Mouse (Mus musculus): ENCODE results near the gene Dnajc6. TPM values are rescaled to one million over a fixed set of nuclear protein-coding genes. Genes with fewer than 3 reads are reported as not detected.

Gene Dnajc6
- polyA plus RNA-seq (2016; fragmentation: Nextera tagmentation; extraction: Ambion mirVana): 1.2 and 3.0 TPM in 2 replicates

DNA sequence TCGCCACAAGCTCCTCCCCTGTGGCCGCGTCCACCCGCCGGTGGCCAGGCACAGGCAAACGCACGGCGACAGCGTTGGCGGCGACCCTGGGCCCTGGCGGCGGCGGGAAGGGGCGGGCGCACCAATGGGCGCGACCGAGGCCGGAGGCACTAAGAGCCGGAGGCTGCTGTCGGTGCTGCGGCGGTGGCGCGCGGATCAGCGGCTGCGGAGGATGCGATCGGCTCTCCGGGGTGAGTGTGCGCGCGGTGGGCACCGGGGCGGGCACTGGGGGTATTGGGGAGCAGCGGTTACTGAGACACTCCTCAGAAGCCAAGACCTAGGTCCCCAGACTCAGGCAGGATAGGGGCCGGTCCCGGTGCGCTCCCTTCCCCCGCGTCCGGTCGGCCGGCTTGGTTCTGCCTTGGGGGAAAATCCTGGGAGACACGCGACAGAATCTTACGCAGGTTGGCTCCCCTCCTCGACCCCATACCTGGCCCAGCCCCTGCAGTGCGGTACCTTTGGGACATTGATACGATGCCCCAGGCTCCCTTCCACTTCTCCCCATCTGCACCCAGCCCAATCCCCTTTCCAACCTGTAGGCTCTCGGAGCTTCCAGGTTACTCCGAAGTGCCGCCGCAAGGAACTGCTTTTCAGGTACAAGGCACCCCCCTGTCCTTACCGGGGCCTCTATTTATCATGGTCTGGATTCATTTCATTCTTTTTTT lies at the start of gene Dnajc6:
TSS of gene Dnajc6 (plus strand) at position 115 of the 704 bp plus-strand sequence.
- DNase-seq (ENCODE audit: low spot score): peak; percentile 67
- H3K36me3 ChIP-seq: no peaks in the 10 kb centered on the region
- peaks cover 27% of the 10 kb centered on the region for H3K4me1 ChIP-seq
- peak within 1 kb of the TSS; percentile 70 for H3K27ac ChIP-seq (replicated peaks)
- H3K4me3 ChIP-seq: peak within 1 kb of the TSS; percentile 69
- H3K27me3 ChIP-seq (ENCODE audit: low read depth, poor library complexity, severe bottlenecking): peaks cover 71% of the 10 kb centered on the region
- WGBS: under 1% methylated on average over 53 of the region's 57 CpGs
- H3K9me3 ChIP-seq (replicated peaks): no peaks in the 10 kb centered on the region

DNA sequence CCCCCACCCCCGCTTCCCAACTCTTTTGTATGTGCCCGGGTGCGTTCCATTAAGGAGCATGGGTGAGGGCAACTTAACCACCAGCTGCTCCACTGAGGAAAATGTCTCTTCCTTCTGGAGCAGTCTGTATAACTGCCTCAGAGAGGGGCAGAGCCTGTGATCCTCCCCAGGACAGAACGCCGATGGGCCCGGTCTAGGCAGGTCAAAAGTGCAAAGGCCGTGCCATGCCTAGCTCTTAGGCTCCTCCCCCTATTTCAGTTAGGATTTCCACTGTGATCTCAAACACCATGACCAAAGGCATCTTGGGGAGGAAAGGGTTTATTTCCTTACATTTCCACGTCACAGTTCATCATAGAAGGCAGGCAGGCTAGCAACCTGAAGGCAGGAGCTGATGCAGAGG lies 47.7 kb upstream of the Dnajc6 start:
- no peak overlapping the region for H3K4me3 ChIP-seq
- no peaks in the 10 kb centered on the region for H3K9me3 ChIP-seq (replicated peaks)
- H3K27ac ChIP-seq (replicated peaks): no peak overlapping the region
- no peak for DNase-seq (ENCODE audit: low spot score)
- WGBS: 89% methylated on average over 8 of the region's 8 CpGs
- H3K27me3 ChIP-seq (ENCODE audit: low read depth, poor library complexity, severe bottlenecking): no peaks in the 10 kb centered on the region
- peaks cover 54% of the 10 kb centered on the region for H3K36me3 ChIP-seq
- no peaks in the 10 kb centered on the region for H3K4me1 ChIP-seq

DNA sequence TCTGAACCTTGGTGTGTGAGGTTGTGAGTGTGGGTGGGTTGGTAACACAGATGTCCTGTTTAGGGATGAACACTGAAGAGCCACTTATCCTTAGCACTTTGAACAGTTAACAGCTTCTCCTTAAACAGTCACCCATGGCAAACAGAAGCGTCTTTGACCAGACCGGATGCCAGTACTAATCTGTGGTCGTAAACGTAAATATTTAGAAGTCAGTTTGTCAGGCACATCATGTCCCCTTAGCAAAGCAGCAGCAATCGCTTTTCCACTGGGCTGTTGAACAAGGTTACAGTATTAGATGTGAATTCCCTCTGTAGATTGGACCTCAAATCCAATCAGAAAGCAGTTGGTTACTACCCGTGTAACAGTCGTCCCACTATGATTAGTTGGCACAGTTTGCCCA lies 47.1 kb upstream of the Dnajc6 start:
- H3K9me3 ChIP-seq (replicated peaks): no peaks in the 10 kb centered on the region
- no peak overlapping the region for H3K4me3 ChIP-seq
- no peaks in the 10 kb centered on the region for H3K4me1 ChIP-seq
- H3K27ac ChIP-seq (replicated peaks): no peak overlapping the region
- H3K27me3 ChIP-seq (ENCODE audit: low read depth, poor library complexity, severe bottlenecking): no peaks in the 10 kb centered on the region
- H3K36me3 ChIP-seq: peaks cover 54% of the 10 kb centered on the region
- DNase-seq (ENCODE audit: low spot score): no peak
- 95% methylated on average over 7 of the region's 7 CpGs for WGBS

DNA sequence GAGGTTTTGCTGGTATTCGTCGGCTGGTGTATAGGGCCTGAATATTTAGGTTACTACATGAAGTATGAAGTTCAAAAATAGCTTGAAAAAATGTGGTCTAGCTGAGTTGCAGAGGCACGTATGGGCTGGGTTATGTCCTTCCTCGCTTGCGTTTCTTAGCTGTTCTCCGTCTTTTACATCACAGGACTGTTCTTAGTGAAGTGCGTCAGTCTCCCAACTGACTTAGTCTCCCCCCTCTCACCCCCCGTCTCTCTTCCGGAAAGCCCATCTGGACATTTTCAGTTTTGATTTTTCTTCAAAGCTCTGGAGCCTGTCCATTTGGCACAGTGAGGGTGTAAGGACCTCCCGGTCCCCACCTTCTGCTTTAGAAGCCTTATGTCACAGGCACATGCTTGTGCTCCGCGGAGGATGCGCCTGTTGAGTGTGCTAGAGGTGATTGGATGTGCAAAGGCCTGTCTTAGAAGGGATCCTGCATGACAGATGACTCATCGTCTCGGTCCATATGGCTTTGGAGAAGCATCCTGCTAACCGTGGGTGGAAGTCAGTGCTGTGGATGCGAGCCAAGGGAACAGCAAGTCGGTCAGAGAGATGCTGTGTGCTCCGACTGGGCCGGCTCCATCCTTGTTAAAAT lies 46.2 kb upstream of the Dnajc6 start:
- H3K9me3 ChIP-seq (replicated peaks): no peaks in the 10 kb centered on the region
- no peak for DNase-seq (ENCODE audit: low spot score)
- H3K4me3 ChIP-seq: no peak overlapping the region
- no peaks in the 10 kb centered on the region for H3K27me3 ChIP-seq (ENCODE audit: low read depth, poor library complexity, severe bottlenecking)
- 94% methylated on average over 20 of the region's 20 CpGs for WGBS
- no peaks in the 10 kb centered on the region for H3K4me1 ChIP-seq
- H3K27ac ChIP-seq (replicated peaks): no peak overlapping the region
- H3K36me3 ChIP-seq: peaks cover 54% of the 10 kb centered on the region

DNA sequence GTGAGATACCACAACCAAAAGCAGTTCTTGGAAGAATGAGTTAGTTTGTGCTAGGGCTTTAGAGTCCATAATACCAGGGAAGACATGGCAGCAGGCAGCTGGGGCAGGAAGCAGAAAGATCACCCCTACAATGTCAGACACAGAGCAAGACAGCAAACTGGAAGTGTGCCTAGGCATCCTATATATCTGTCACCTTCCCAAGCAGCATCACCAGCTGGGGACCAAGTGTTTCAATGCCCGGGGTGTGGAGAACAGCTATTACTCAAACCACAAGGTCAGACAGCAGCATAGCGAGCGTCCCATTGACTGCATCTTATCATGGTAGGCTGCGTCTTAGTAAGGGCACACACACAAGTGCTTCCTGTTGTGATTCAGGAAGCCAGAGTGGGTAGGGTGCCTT lies 45.4 kb upstream of the Dnajc6 start:
- Histone ChIP-seq H3K9me3 (replicated peaks) (no peaks in the 10 kb centered on the region), H3K4me3 (no peak overlapping the region), H3K36me3 (peaks cover 54% of the 10 kb centered on the region), H3K4me1 (no peaks in the 10 kb centered on the region), H3K27me3 (ENCODE audit: low read depth, poor library complexity, severe bottlenecking) (no peaks in the 10 kb centered on the region), H3K27ac (replicated peaks) (no peak overlapping the region)
- WGBS: 83% methylated on average over 4 of the region's 4 CpGs
- no peak for DNase-seq (ENCODE audit: low spot score)

DNA sequence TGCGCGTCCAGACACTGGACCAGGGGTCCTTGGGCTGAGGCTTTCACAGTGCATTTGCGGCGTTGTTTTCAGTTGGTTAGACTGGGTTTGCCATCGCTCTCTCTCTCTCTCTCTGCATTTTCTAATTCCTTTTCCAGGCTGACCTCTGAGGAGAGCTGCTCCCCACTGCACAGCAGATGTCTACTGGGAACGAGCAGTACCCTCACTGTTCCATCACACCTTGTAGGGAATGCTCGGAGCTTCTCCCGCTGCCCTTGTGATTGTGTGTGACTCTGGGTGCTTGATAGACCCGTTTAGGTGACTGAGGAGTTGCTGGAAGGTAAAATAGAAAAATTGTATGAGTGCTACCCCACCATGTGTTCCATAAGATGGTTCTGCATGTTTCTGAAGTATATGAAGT lies 43.6 kb upstream of the Dnajc6 start:
- Histone ChIP-seq H3K27ac (replicated peaks) (no peak overlapping the region), H3K9me3 (replicated peaks) (no peaks in the 10 kb centered on the region), H3K4me3 (no peak overlapping the region), H3K27me3 (ENCODE audit: low read depth, poor library complexity, severe bottlenecking) (no peaks in the 10 kb centered on the region), H3K4me1 (no peaks in the 10 kb centered on the region), H3K36me3 (peaks cover 42% of the 10 kb centered on the region)
- no peak for DNase-seq (ENCODE audit: low spot score)
- WGBS: 94% methylated on average over 9 of the region's 9 CpGs

DNA sequence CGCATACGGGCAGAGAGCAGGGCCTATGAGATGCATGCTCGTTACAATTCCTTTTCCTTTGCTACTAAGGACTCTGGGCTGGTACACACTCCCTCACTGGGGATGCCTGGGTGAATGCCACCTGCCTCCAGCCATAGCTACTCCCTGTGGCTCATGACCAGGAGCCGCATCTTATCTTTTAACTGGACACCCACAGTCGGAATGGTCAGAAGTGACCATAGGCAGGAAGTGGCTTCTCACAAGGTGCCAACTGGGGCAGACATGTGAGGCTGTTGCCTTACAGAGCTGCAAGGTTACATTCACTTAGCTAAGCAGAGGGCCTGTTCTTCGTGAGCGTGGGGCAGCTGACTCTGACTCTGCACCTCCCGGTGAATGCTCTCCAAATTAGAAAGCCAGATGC lies 39.3 kb upstream of the Dnajc6 start:
- no peak for DNase-seq (ENCODE audit: low spot score)
- no peaks in the 10 kb centered on the region for H3K27me3 ChIP-seq (ENCODE audit: low read depth, poor library complexity, severe bottlenecking)
- WGBS: 91% methylated on average over 8 of the region's 8 CpGs

DNA sequence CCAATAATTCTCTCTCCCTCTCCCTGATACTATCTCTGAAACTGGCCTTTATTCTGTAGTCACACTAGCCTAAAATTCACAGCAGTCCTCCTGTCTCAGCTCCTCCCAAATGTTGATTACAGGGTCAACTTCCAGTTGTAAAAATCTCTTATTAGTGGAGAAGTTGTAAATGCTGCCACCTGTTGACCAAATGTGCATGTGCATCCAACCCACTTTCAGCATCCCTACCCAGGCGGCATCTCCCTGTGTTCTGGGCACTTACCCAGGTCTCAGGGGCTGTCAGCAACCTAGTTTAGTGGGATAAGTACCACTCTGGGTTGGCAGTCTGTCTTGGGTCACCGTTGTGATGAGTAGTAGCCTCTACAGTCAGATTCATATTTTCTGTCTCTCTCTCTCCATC lies 38.1 kb upstream of the Dnajc6 start:
- WGBS: 65% methylated on average over 2 of the region's 2 CpGs

More for the DNA sequence above, 39.3 kb upstream of the Dnajc6 start:
- Histone ChIP-seq H3K27ac (replicated peaks) (no peak overlapping the region), H3K4me1 (no peaks in the 10 kb centered on the region), H3K36me3 (peaks cover 32% of the 10 kb centered on the region), H3K4me3 (no peak overlapping the region), H3K9me3 (replicated peaks) (no peaks in the 10 kb centered on the region)

DNA sequence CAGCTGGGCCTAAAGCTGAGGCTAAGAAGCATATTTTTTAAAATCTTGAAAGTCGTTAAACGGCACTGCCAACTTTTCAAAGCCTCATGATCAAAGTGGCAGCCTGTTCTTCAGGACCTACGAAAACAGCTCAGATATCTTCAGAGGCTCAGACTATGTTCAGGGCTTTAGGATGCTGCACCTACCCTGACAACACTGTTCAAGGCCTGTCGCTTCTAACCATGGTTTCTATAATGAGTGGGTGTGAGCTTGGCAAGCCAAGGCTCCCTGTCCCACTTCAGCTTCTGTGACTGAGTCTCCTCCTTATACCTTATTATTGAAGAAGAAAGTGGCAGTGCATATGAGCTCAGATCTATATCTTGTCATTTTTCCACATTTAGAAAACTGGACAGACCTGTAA lies 37.1 kb upstream of the Dnajc6 start:
- Histone ChIP-seq H3K4me1 (no peaks in the 10 kb centered on the region), H3K36me3 (peaks cover 34% of the 10 kb centered on the region), H3K9me3 (replicated peaks) (no peaks in the 10 kb centered on the region), H3K27ac (replicated peaks) (no peak overlapping the region), H3K4me3 (no peak overlapping the region), H3K27me3 (ENCODE audit: low read depth, poor library complexity, severe bottlenecking) (no peaks in the 10 kb centered on the region)
- DNase-seq (ENCODE audit: low spot score): no peak
- WGBS: 93% methylated on average over 4 of the region's 4 CpGs

More for the DNA sequence above, 38.1 kb upstream of the Dnajc6 start:
- H3K4me3 ChIP-seq: no peak overlapping the region
- no peak overlapping the region for H3K27ac ChIP-seq (replicated peaks)
- DNase-seq (ENCODE audit: low spot score): peak; percentile 32
- H3K9me3 ChIP-seq (replicated peaks): no peaks in the 10 kb centered on the region
- no peaks in the 10 kb centered on the region for H3K4me1 ChIP-seq
- no peaks in the 10 kb centered on the region for H3K27me3 ChIP-seq (ENCODE audit: low read depth, poor library complexity, severe bottlenecking)
- peaks cover 34% of the 10 kb centered on the region for H3K36me3 ChIP-seq

DNA sequence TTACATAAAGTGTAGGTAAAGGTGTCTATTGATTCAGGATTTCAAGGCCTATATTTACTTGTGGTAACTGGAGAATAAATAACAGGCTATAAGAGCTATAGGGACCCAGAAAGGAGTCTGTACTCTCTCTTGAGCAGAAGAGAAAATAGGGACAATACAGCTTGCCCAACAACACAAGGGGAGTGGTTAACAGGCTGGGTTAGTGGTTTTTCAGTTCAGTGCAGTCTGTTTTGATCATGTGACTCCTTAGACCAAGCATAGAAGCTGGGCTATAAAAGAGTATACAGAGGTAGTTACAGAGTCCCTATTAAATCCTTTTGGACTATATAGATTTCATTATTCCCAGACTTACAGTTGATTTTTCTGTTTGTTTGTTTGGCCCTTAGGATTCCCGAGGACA lies 36.3 kb upstream of the Dnajc6 start:
- peaks cover 41% of the 10 kb centered on the region for H3K36me3 ChIP-seq

DNA sequence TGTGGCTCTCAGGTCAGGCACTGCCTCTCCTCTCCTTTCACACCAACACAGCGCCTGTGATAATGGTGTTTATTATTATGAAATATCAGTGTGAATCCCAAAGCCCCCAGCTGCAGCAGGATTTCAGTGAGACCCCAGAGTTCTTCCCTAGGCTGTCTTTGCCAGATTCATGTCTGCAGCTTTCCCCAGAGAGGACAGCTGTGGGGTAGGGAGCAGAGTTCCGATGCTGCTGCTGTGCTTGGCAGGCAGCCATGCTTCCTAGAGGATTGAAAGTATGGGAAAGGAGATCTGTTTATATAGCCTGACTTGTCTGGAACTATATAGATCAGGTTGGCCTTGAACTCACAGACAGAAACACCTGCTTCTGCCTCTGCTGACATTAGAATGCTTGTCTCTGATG lies 34.4 kb upstream of the Dnajc6 start:
- no peak overlapping the region for H3K4me3 ChIP-seq
- H3K27ac ChIP-seq (replicated peaks): no peak overlapping the region
- 92% methylated on average over 2 of the region's 2 CpGs for WGBS
- H3K36me3 ChIP-seq: peaks cover 52% of the 10 kb centered on the region
- H3K9me3 ChIP-seq (replicated peaks): no peaks in the 10 kb centered on the region
- no peak for DNase-seq (ENCODE audit: low spot score)
- H3K27me3 ChIP-seq (ENCODE audit: low read depth, poor library complexity, severe bottlenecking): no peaks in the 10 kb centered on the region
- no peaks in the 10 kb centered on the region for H3K4me1 ChIP-seq

More for the DNA sequence above, 36.3 kb upstream of the Dnajc6 start:
- Histone ChIP-seq H3K4me1 (no peaks in the 10 kb centered on the region), H3K27me3 (ENCODE audit: low read depth, poor library complexity, severe bottlenecking) (no peaks in the 10 kb centered on the region), H3K27ac (replicated peaks) (no peak overlapping the region), H3K9me3 (replicated peaks) (no peaks in the 10 kb centered on the region), H3K4me3 (no peak overlapping the region)
- WGBS: 81% methylated on average over 1 of the region's 1 CpGs
- no peak for DNase-seq (ENCODE audit: low spot score)

DNA sequence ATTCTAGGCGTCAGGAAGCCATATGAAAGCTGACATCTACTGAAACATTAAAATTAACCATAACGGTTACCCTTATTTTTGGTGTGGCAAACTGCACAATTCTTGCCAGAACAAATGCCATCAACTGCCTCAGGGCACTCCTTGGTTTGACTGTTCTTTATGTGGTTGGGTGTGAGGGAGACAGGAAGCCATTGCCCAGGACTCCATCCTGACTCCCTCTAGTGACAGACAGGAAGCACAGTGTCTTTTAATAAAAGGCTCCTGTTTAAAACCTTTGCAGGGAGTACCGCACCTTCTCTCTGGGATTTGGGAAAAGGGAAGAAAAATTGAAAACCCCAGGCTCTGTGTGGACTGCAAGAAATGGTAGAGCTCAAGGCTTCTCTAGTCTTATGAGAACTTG lies 30.2 kb upstream of the Dnajc6 start:
- peaks cover 3% of the 10 kb centered on the region; the same call in 1 of the 2 replicates for H3K4me1 ChIP-seq
- 93% methylated on average over 3 of the region's 3 CpGs for WGBS
- H3K27ac ChIP-seq (replicated peaks): no peak overlapping the region
- no peak for DNase-seq (ENCODE audit: low spot score)
- H3K9me3 ChIP-seq (replicated peaks): no peaks in the 10 kb centered on the region
- no peaks in the 10 kb centered on the region for H3K27me3 ChIP-seq (ENCODE audit: low read depth, poor library complexity, severe bottlenecking)
- H3K4me3 ChIP-seq: no peak overlapping the region
- H3K36me3 ChIP-seq: peaks cover 43% of the 10 kb centered on the region

DNA sequence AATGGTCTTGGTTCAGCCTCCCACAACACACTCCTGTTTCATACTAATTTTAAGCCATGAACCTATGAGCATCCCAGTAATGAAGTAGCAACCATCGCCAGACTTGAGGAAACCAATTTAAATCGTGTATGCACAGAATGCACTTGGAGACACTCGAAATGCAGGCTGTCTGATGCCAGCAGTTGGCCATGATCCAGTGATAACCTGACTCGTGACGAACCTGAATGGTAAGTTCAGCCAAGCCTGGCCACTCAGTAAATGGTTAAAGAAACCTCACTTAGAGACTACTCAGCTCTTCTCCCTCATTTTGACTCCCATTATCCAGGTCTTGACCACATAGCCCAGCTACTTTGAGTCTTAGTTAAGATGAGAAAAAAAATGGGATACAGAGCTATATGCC lies 27.2 kb upstream of the Dnajc6 start:
- Histone ChIP-seq H3K27ac (replicated peaks) (no peak overlapping the region), H3K36me3 (peaks cover 23% of the 10 kb centered on the region), H3K4me3 (no peak overlapping the region), H3K9me3 (replicated peaks) (no peaks in the 10 kb centered on the region), H3K27me3 (ENCODE audit: low read depth, poor library complexity, severe bottlenecking) (no peaks in the 10 kb centered on the region), H3K4me1 (peaks cover 3% of the 10 kb centered on the region; the same call in 1 of the 2 replicates)
- 97% methylated on average over 5 of the region's 5 CpGs for WGBS
- no peak for DNase-seq (ENCODE audit: low spot score)
